Mouse (Mus musculus) liver, adult 2 months (tissue): Measurements from ENCODE around the gene Tmem179.

Experiments
- CTCF ChIP-seq: fragments of 200-500 bp; IDR thresholded peaks from 2 replicates; pipeline ENCODE4 v1.5.1; 2011; ENCODE audit warnings: low read depth, low read length, control low read depth
- POLR2A ChIP-seq: fragments of 200-500 bp; IDR thresholded peaks from 2 replicates; pipeline ENCODE4 v1.6.1; 2011; ENCODE audit warnings: low read length, control low read depth; ENCODE audit not compliant: insufficient read depth; ENCODE audit errors: extremely low read depth

- no peak for TF ChIP-seq CTCF
- TF ChIP-seq POLR2A = no peak
Observed at GRCm38 (mm10) chr12:112546110-112546509, 29.6 kb upstream of the Tmem179 start.
